Mouse (Mus musculus): ENCODE measurements at regions not wholly inside any gene's neighbourhood (a gene's known extent, or its start where the extent isn't known, plus 50 kb on each side); places are given as distances from the start of the nearest gene placed in this dataset.

- DNase-seq (ENCODE audit: low spot score in 2 of 2), result no peak
Measured at GRCm38 (mm10) chr1:144452141-144452540, 115.3 kb downstream of the Rgs21 start.

DNA sequence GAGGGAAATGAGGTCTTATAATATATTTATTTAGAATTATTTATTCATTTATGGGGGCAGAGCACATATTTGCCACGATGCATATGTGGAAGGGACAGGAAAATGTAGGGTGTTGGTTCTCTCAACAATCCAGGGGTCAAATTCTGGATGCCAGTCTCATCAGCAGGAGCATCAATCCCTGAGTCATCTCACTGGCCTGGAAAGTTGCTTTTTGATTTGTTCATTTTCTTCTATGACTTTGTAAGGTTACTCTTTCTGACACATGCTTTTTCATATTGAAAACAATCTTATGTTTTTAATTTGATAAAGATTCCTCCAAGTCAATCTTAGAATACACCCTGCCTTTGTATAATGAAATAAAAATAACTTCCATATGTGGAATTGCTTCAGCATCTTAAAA, 115.7 kb downstream of the Rgs21 start:
- DNase-seq (ENCODE audit: low spot score in 2 of 2), result no peak

DNA sequence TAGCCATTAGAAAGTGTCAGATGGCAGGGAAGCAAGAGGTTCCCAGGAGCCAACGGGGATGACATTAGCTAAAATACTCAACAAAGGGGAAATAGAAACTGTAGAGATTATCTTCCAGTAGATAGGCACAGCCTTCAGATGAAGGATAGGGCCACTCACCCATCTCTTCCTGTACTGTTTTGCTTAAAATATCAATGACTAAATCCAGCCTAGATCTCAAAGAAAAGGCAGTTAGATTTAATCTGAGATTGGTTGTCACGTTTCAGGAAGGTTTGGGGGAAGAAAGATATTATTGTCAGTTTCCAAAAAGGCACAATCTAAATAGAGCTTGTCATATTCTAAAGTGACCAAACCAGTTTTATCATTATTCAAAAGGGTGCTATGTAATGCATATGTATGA, 130.8 kb downstream of the Rgs21 start:
- no peak for DNase-seq (ENCODE audit: low spot score in 2 of 2)

GRCm38 (mm10) chr1:144432816-144433215, 134.7 kb downstream of the Rgs21 start:
- no peak for DNase-seq (ENCODE audit: low spot score in 2 of 2)

DNA sequence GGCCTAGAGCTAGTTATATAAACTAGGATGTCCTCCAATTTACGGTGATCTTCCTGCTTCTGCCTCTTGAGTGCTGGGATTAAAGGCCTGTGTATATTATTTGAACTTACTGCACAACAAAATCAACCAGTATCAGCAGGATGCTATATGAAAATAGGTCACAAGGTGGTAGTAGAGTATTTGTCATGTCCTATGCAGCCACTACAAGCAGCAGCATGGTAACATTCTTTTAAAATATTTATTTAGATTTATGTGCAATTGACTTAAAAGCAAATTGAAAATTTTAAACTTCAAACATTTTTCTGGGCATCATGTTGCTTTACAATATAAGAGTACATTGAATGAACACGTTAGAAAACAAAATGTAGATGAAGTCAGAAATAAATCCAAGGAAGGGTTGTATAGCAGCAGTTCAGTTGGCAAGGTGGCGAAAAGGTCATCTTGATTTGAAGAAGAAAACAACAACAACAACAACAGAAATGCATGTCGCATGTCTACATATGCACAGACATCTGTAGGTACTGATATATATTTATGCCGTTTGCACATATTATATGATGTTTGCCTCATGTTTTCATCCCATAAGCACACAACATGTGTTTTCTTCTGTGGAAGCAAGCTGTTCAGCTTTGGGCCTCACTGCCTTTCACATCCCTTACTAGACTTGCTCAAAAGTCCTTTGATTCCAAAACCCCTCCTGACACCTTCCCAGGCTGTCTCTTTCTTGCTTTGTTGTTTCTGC, 135.8 kb downstream of the Rgs21 start:
- no peak for DNase-seq (ENCODE audit: low spot score in 2 of 2)

DNA sequence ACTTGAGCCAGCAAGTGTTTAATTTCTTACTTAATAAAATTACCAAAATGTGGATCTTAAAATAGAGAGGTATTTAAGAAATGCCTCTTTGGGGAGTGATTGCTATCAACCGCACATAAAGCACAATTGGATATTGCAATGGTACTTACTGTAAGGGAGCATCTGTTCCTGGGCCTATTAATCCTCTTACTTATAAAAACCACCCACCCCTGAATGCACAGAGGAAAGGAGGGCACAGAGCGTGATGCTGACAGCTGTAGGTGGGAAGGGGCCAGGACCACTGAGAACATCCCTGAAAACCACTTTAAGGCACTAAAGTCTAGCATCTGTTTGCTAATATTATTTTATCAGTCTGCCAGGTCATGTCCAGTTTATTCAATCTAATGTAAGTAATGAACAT, 146.1 kb downstream of the Rgs21 start:
- DNase-seq (ENCODE audit: low spot score in 2 of 2), result no peak

DNA sequence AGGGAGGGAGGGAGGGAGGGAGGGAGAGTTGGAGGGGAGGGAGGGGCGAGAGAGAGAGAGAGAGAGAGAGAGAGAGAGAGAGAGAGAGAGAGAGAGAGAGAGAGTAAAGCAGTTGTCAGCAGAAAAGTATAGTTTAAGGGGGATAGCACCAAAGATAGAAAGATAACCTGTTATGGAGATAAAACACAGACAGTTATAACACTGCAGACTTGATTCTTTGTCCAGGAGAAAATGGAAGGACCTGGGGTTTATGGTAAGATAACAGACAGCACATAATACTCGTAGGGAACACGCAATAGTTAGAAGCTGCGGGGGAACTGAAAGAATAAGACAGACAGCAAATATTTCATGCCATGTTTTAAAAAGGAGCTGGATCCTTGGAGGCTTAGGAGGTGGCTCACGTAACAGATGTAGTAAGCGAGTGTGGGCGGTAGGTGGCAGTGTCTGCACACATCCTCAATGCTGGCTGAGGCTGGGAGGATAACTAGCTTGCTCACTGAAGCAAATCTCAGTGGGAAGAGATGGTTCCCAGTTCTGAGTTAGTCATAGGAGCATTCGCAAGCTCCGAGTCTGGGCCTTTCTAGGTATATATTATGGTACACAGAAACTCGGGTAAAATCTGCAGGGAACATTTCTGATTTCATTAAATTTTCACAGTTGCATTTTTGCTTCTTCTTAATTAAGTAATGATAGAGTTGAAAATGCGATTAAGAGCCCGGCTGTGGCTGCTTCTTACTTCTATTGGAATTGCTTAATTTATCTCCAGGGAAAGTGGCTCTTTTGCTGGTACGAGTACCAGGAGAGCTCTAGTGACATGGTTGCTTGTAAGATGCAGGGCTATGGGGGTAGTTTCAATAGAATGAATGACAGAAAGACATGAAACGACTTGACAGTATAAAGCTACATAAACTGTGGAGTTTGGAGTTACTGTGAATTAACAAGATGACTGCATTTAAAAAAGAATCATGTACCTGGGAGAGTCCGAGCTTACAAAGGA, 157.6 kb upstream of the Rgs1 start:
- DNase-seq (ENCODE audit: low spot score in 2 of 2), result peak; percentile 77 to 91

DNA sequence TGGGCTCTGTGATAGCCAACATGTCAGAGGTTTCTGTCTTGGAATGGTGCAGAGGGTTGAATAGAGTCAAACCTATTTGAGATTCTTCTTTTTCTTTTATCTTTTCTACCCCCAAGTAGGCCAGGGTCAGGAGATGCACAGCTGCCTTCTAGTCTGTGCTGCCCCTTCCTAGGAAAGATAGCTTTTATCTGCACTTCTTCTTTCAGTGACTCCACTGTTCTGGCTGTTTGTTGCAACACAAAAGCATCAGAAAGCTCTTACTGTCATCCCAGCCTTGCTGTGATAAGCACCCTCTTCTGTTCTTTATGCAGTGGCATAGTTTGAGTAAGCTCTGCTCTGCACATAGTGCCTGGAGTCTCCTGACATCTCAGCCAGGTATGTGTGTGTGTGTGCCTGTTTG, 156.7 kb upstream of the Rgs1 start:
- DNase-seq (ENCODE audit: low spot score in 2 of 2), result no peak

- no peak for DNase-seq (ENCODE audit: low spot score in 2 of 2)
Measured at GRCm38 (mm10) chr1:144405031-144405430, 156.0 kb upstream of the Rgs1 start.

- DNase-seq (ENCODE audit: low spot score in 2 of 2), result no peak
Measured at GRCm38 (mm10) chr1:144379991-144380594, 131.1 kb upstream of the Rgs1 start.

DNA sequence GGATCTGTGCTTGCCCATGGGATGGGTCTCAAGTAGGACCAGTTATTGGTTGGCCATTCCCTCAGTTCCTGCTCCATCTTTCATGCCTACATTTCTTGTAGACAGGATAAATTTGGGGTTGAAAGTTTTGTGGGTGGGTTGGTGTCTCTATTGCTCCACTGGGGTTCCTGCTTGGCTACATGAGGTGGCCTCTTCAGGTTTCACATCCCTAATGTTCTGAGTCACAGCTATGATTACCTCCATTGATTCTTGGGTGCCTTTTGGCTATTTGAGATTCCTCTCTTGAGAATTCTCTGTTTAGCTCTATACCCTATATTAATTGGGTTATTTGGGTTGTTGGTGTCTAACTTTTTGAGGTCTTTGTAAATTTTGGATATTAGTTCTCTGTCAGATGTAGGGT, 125.1 kb upstream of the Rgs1 start:
- no peak for DNase-seq (ENCODE audit: low spot score in 2 of 2)

- DNase-seq (ENCODE audit: low spot score in 2 of 2), result peak; percentile 28 to 48
Measured at GRCm38 (mm10) chr1:144367492-144367891, 118.5 kb upstream of the Rgs1 start.

DNA sequence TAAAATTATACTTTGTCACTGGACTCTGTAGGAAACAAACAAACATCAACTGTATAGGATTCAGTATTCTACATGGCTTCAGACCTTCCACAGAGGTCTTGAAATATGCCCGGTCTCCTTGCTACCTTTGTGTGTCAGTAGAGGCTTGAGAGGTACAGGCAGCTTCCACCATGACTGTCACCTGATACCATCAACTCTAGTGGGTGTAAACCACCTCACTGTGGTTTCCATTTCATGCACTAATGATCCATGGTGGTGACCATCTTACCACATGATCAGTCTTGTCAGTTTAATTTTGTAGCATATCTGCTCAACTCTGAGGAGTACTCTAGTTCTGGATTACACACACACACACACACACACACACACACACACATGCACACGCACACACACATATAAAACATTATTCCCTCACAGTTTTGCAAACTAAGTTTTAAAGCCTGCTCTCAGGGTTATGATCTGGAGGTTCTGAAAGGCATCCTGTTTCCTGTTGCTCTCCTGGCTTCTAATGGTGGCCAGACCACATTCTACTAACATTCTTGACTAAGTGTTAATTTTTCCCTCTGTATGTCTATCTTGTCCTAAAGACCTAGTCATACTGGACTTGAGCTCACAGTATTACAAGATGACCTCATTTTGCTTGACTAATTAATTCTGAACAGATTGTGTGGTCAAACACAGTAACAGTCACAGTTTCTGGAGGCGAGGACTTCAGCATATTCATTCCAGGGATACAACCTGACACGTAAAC, 106.7 kb upstream of the Rgs1 start:
- no peak for DNase-seq (ENCODE audit: low spot score in 2 of 2)

DNA sequence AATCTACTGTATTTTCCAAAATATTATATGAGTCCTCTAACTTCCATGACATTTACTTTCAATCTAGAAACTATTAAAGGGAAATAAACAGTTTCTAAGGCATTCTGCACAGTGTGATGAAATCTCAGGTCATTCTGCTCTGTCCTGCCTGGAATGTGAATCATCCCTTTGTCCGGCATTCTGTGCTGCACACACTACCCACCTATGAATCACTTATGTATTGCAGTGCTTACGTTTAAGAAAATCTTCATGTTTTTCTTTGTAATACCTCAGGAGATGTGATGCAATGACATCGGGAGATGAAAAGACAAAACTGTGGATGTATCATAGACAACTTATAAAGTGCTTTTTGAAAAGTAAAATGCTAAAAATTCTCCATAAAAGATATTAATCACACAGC, 106.0 kb upstream of the Rgs1 start:
- no peak for DNase-seq (ENCODE audit: low spot score in 2 of 2)

DNA sequence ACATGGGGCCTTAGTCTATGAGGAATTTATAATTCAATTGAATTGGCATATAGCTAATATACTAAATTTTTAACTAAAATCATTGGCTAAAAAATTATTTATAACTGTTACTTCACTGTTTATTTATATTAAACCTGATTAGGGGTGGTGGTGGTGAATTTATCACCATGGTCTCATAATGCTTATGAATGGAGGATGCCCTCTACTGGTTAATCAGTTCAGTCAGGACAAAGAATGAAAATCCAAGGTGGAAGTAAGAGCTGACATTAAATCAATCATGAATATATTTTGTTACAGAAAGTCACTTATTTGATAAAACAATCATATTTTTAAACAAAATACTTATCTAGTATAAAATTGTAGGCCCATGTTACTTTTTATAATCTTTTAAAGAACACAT, 104.3 kb upstream of the Rgs1 start:
- DNase-seq (ENCODE audit: low spot score in 2 of 2), result no peak

DNA sequence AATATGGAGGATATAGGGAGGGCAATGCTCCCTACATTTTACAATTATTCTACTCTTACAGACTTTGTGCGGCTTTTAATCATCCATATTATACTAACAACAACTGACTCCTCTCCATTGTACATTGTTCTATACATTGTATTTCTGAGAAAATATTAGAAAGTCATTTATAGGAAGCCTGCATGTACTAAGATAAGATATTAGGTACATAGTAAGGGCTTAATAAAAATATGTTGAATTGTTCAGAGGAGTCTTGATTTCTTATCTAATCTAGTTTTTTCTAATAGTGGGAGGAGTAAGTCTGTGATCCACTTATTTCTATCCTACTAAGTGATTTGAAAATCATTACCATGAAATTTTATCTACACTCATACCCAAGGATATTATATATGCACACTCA, 94.8 kb upstream of the Rgs1 start:
- no peak for DNase-seq (ENCODE audit: low spot score in 2 of 2)

GRCm38 (mm10) chr1:144343299-144343698, 94.3 kb upstream of the Rgs1 start:
- DNase-seq (ENCODE audit: low spot score in 2 of 2), result no peak

GRCm38 (mm10) chr1:144337572-144337971, 88.5 kb upstream of the Rgs1 start:
- DNase-seq (ENCODE audit: low spot score in 2 of 2), result no peak

DNA sequence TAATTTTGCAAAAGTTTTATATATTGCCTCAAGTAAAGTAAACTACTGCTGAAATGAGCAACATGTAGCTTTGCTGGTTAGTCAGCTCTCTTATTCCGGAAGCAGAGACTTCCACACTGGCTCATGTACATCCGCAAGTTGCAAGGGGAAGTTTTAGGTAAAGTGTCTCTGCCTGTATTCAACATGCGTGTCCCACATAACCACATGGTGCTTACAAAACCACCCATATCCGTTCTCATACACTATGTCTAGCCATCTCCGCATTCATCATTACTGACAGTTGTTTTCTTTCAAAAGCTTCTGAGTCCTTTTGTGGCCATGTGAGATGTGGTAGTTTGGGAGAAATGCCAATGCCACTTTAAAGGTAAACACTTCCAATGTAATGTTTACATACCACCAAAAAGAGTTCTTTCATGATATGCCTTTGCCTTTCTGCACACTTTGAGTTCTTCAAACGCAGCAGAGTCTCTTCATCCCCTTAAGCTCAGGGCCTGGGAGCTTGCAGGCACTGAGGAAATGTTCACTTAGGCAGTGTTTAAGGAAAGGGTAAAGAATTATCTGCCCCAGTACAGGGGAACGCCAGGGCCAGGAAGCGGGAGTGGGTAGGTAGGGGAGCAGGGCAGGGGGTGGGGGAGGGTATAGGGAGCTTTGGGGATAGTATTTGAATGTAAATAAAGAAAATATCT, 81.5 kb upstream of the Rgs1 start:
- no peak for DNase-seq (ENCODE audit: low spot score in 2 of 2)

DNA sequence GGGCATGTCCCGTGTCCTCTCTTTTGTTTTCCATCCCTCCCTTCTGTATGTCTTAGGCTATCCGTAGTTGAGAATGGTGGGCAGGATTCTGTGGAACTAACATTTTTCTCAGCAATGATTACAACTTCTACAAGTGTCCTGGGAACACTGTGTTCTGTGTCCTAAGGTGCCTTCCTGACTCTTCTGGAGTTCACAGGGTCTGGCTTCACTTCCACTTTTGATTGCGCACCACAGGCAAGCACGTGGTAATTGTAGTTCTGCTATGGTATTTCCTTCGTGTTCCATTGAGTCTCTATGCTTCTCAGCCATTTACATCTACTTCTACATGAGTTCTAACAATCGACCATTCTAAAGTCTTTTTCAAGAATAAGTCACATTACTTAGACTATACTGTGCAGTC, 70.4 kb upstream of the Rgs1 start:
- DNase-seq (ENCODE audit: low spot score in 2 of 2), result no peak

- DNase-seq (ENCODE audit: low spot score in 2 of 2), result no peak
Measured at GRCm38 (mm10) chr1:144318289-144318688, 69.2 kb upstream of the Rgs1 start.
